Mouse (Mus musculus) common myeloid progenitor, adult 5-6 weeks (primary cell): ENCODE measurements at regions not wholly inside any gene's neighbourhood (a gene's known extent, or its start where the extent isn't known, plus 50 kb on each side); places are given as distances from the start of the nearest gene placed in this dataset.

Experiments used
- ATAC-seq: replicated peaks from 2 replicates; pipeline ENCODE4 v1.8.0; 2016; ENCODE audit warnings: low read depth, mild to moderate bottlenecking, moderate TSS enrichment, inconsistent platforms; ENCODE audit not compliant: poor library complexity, severe bottlenecking

DNA sequence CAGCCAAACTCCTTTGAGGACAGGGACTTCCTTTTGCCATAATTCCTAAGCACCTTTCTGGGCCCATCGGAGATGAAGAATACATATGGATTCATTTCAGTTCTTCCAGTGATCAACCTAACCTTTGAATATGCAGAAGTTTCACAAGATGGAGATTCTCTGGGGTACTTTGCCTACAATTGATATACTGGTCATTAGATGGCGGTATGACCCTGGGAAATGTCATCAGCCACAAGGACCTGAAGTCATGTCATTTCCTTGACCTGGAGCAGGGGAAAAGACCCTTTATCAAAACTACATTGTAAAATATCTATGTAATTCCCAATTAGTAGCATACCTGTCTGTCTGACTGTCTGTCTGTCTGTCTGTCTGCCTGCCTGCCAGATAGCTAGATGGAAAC is 164.0 kb upstream of the Slc24a3 start:
- no peak for ATAC-seq

DNA sequence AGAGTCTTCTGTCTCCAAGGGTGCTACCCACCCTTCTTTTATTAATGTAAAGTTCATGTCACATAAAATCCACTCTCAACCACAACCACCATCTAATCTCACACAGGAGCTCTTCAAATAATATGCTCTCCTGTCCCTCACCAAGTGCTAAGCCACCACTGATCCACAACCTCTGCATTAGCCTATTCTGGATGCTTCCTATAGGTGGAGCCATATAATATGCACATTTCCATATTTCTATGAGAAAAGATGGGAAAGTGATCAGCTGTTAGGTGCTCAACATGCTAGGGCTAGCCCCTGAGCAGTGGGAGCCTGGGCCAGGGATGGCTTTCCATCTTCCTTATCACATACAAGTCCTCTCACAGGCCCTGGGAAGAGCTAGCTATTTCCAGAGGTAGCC is 156.9 kb upstream of the Slc24a3 start:
- ATAC-seq: no peak

DNA sequence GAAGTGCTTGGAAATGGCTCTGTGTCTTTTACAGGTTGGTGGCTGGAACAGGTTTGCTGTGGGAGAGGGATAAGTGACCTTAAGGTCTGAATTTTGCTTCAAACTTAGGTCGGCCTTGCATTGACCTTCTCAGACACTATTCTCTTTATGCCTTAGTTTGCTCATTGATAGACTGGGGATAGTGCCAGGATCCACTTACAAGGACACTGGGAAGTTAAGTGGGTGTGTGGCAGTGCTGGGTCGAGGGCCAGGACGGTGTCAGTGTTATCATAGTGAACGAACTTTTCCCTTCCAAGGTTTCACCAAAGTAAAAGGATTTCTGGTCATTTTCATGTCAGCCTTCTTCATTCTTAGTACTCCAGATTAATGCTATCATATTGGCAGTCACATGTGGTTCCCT is 156.3 kb upstream of the Slc24a3 start:
- ATAC-seq: no peak

DNA sequence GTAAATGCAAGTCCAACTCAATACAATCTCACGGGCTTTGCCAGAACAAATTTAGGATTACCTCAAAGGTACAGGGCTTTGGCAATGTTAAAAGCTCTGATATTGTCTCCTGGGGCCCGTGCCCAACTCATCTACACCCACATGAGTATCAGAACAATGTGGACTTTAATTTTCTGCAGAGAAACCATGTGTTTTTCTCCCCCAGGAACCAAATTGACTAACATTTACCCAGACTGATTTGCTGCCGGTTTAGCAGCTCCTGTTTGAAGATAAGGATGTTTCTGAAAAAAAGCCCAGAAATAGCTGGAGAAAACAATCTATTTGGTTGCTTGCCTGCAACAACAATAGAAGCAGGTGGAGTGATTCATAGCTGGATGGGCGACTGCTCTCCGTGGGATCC is 151.6 kb upstream of the Slc24a3 start:
- ATAC-seq: no peak

DNA sequence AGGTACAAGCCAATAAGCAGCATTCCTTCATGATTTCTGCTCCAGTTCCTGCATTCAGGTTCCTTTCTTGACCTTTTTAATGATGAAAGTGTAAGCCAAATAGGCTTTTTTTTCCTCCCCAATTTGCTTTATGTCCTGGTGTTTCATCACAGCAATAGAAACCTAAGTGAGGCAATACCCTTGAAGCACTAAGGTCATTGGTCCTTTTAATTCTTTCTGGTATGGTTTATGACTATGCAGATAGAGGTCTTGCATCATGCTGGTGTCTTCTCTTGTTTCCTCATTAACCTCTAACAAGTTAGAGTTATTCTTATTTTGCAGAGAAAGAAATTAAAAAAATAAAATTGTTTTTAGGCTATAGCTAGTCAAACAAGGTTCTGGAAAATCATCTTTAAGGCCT is 150.6 kb upstream of the Slc24a3 start:
- ATAC-seq: no peak

DNA sequence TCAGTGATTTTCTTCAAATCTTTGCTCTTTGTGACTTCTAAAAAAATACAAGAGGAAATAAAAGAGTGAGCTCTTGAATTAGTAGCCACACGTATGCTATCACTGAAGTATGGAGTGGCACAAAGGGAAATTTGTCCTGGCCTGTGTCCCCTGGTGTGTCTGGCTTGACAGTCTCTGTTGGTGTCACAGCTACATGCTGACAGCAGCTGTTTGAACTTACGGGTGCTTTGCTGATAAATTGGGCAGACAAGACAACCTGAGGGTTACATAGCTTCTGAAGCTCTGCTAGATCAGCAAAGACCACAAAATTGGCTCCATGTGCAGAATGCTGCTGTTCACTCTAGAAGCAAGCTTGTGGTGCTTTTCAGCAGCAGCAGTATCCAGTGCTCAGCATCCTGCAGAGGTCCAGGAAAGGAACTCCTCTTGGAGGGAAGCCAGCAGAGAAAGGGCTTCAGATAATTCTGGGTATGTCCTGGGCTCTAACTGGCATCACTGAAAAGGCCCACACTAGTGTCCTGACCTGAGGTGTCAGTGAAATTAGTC is 149.9 kb upstream of the Slc24a3 start:
- ATAC-seq: no peak

DNA sequence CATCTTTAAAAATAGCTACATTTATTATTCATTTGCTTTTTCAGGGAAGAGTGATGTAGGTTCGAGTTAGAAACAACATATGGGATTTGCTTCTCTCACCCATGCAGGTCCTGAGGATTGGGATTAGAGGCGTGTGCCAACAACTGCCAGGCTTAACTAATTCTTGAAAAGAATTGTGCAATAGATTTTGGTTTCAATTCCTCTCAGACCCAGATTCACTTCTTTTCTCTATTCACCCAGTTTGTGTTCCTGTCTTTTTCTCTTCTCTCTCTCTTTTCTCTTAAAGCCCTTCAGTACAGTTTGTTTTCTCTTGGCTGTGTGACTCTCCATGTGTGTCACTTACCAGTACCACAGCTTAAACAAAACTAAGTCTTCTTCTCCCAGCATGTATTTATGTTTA is 119.8 kb upstream of the Slc24a3 start:
- peak; percentile 50 for ATAC-seq

DNA sequence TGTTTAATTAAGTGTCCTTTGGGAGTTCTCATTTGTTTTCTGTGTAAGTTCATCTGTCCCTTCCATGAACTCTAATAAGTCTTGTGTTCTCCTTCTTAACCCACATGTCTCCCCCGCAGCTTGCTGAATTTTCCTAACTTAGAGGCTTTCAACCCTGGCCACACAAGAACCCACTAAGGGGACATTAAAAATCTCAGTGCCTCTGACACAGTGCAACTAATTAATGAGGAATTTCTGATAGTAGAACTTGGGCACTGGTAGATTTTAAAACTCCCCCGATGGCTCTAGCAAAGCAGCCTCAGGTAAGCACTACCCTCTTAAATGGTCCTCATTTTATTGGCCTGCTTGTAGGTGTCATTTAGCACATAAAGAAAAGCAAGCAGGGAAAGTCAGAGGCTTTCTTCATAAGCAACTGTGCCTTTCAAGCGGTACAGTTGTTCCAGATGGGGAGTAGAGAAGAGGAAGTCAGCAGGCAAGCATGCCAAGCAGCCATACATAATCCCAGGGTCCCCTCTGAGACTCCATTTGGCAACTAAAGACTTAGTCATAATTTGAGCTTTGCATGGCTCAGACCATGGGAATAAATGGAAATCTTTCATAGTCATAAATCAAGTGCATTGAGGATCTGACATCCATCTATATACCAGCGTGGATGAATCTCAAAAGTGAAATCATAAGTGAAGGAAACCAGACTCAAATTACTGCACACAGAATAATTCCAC is 117.7 kb upstream of the Slc24a3 start:
- ATAC-seq: no peak

DNA sequence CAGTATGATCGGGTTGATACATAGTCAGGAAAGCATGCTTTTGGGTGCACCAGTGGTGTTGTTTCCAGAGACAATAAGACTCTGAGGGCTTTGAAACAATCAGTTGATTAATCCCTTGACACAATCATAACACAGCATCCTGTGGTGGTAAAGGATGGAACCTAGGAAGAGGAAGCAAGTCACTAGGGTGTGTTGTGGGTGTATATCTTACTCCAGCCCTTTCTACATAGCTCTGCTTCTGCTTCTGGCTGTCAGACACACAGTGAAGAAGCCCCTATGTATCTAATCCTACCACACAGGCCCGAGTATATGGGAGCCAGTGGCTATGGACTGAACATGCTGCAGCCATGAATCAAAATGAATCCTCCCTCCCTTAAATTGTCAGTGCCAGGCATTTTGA is 115.1 kb upstream of the Slc24a3 start:
- ATAC-seq: peak; percentile 50; the same call in 1 of the 2 replicates

DNA sequence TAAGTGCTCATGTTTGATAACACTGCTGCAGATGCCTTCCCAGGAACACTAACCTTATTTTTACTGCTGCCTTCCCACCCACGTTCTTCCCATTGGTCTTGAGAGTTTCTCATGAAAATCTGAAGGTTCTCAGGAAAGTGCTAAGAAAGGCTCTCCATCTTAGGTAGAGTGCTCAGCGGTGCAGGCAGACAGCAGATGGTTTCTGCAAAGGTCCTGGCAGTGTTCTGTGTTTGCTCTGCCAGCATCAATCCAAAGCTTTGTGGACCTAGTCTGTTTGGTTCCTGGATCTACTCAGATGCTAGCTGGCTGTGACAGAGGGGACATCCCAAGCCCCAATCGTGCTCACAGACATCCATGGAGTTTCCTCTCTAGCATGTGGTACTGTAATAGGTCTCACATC is 111.3 kb upstream of the Slc24a3 start:
- ATAC-seq: no peak

DNA sequence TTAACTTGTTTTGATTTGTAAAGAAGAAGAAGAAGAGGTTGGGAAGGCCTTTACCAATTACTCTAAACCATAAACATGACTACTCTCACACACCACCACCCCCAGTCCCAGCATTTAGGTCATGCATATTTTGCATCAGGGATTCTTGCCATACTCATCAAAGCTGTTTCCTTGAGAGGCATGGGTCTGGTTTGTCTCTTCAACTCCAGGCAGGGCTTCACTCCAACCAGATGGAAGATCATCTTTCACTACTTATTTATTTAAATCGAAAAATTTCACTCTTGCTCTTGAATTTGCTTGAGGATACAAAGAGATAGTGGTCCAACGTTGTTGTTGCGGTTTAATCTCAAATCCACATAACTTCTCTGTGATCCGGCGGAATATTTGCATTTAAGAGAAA is 110.8 kb upstream of the Slc24a3 start:
- no peak for ATAC-seq

DNA sequence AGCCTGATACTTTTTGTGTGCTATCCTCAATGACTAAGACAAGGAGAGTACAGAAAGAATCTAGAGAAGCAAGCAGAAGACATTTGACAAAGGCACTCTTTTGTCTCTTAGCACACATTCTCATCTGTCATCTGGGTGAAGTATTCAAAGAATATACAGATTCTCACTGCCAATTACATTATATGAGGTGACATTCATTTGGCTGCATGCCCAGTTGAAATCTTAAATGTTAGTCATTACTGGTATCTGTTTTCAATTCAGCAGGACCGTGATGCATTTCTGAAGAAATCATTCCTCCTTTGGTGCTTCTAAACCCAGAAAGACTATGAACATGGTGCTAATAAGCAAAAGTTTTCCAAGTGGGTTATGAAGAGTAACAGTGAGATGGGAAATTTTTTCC is 97.6 kb upstream of the Slc24a3 start:
- ATAC-seq: no peak

DNA sequence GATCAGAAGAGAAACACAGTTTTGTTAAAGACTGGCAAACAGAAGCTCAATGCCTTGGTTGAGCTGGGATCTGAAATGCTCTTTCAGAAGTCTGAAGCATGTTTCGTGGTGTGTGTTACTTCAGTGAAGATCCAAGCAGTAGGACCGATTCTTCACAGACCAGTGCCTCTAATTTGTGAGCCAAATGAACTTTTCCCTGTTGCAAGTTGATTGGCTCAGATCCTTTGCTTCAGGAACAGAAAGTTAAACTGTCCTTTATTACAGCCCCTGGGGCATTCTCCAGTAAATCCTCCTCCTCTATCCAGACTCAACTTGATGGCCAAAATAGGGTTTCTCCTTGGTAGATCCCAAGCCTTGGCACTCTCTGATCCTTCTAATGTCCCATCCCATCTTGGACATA is 85.6 kb upstream of the Slc24a3 start:
- no peak for ATAC-seq

DNA sequence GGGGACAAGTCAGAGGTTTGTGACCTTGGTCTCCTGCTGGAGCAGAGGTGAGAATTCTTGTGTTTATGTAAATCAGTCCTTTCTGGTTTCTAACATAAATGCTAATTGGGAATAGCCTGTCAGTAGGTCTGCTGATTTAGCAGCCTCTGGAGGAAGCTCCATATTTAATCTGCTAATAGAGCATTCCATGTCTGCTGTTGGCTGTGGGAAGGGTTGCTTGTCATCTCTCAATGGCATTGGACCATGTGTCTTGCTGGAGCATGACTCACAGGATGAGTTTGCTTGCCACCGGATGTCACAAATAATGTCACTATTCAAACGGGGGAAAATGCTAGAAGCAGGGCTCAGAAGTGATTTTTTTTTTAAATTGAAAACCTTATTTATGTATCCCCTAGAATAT is 82.9 kb upstream of the Slc24a3 start:
- no peak for ATAC-seq

DNA sequence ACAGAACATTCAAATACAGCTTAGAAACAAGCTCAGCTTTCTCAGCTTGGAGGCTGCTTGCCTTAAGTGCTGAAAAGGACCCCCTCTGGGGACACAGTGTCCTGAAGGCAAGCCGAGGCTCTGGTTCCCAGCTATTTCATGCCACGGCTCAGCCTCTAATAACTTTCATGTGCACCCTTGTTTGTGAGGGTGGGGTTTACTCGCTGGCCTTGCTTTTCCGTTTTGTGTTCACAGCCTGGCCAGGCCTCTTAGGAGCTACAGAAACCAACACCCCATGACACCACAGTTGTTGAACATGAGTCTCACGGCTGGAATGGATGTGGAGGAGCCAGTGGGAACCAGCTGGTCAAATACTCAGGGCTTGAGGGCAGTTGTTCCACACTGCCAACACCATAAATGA is 81.4 kb upstream of the Slc24a3 start:
- ATAC-seq: no peak

DNA sequence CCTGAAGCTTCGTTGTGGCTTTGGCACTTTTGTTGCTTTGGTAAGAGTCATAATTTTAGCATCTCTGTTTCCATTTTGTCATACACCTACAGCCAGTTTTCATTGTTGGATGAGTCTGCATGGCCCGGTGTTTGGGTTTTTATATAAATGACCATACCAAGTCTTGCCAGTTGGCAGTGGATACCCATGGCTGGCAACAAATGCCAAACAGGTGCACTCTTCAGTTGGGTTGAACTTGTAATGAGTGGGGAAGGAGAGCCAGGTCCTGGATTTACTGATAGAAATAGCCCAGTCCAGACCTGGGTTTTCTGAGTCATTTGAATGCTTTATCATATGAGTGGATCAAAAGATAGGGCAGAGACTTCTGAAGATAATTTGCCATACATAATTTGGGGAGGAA is 64.3 kb upstream of the Slc24a3 start:
- ATAC-seq: no peak

DNA sequence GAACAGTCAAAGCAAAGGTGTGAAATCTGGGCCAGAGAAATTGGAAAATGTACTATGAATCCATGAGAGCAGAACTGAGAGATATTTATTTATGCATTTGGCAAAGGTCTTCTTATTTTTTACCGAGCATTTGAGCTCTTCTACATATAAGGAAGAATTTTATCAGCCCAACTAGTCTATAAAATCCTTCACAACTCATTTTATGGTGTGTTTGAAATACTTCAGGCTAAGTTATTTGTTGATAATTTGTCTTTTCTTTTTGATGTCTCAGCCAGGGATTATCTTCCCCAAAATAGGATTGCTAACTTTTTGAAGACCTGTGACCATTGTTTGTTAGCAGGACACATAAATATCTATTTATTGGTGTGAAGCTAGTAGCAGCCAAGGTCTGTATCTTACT is 55.9 kb upstream of the Slc24a3 start:
- no peak for ATAC-seq

DNA sequence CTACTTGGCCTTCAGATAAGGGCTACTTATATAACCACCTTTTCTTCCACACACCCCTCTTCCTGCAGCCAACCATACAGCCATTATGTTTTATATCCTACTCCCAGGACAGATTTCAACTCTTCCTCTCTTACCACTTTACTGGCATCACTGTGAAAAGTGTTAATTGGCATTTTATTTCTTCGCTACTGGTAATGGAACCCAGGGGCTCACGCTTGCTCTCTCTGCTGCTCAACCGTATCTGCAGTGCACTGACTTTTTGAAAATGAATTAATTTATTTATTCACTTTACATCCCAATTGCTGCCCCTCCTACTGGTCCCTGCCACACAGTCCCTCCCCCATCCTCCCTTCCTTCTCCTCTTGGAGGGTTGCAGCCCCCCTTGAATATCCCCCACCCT is 52.5 kb upstream of the Slc24a3 start:
- ATAC-seq: no peak
